Mouse (Mus musculus): ENCODE data around the gene Fkrp. TPM values are rescaled to one million over a fixed set of nuclear protein-coding genes. Genes with fewer than 3 reads are reported as not detected.

The Fkrp gene
- polyA plus RNA-seq, 1 experiment = 7.2 TPM

DNA sequence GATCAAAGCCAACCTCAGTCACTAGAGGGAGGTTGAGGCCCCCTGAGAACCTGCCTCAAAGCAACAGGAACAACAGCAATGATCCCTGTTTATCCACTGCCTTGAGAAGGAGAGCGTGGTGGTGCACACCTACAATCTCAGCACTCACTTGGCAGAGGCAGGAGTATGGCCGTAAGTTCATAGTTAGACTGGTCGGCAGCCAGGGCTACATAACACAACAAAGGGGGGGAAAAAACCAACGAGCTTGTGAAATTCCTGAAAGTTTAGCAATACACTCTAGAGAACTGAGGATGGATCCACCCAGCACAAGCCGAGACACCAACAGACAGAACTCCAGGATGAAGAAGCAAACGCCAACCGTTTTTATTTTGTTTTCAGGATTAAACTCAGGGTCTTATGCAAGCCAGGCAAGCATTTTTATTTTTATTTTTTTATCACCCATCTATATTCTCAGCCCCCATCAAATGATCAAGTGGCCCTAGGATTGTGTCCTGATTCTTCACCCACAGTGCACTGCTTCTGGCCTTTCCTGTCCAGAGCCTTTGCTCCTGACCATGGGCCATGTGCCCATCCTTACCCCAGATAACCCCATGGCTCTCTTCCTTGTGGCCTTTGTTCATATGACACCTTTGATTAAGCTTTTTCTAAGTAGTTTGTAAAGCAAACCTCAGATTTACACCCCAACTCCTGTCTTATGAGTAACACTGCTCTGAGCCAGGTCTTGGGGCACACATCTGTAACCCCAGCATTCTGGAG lies 52.9 kb downstream of the Fkrp start:
- 71% methylated on average over 7 of the region's 7 CpGs for WGBS
- TF ChIP-seq POLR2A (IDR thresholded peaks at IDR 0.05; ENCODE audit: borderline replicate concordance, control insufficient read depth, low read depth, low read length) (no peak), CTCF (IDR thresholded peaks at IDR 0.05; ENCODE audit: control insufficient read depth, insufficient read depth, low read length) (no peak)
- H3K4me1 ChIP-seq (ENCODE audit: control insufficient read depth, insufficient read depth, low read length) = no peaks in the 10 kb centered on the region
- no peak overlapping the region for H3K4me3 ChIP-seq (replicated peaks; ENCODE audit: control insufficient read depth, low read depth, low read length)
- no peak overlapping the region for H3K27ac ChIP-seq (ENCODE audit: control insufficient read depth, insufficient read depth, low read depth, low read length, poor library complexity)

DNA sequence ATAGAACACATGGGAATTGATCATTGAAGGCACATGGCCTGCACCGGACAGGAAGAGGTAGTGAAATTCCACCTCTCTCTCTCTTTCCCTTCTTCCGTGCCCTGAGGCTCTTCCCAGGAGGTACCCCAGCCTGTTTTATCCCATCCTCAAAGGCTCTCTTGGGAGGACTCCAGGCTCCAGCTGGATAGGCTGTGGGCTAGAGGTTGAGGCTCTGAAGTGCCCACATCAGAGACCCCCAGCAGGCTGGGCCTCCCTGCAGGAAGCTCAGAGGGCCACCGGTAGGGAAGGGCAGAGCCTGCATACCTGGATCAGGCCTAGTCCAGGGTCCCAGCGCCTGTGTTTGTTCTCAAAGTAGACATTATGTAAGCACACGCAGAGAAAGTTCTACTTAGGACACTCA lies 54.9 kb downstream of the Fkrp start:
- TF ChIP-seq POLR2A (IDR thresholded peaks at IDR 0.05; ENCODE audit: borderline replicate concordance, control insufficient read depth, low read depth, low read length) = no peak
- Histone ChIP-seq H3K27ac (ENCODE audit: control insufficient read depth, insufficient read depth, low read depth, low read length, poor library complexity) (no peak overlapping the region), H3K4me1 (ENCODE audit: control insufficient read depth, insufficient read depth, low read length) (no peaks in the 10 kb centered on the region), H3K4me3 (replicated peaks; ENCODE audit: control insufficient read depth, low read depth, low read length) (no peak overlapping the region)
- 77% methylated on average over 5 of the region's 5 CpGs for WGBS

DNA sequence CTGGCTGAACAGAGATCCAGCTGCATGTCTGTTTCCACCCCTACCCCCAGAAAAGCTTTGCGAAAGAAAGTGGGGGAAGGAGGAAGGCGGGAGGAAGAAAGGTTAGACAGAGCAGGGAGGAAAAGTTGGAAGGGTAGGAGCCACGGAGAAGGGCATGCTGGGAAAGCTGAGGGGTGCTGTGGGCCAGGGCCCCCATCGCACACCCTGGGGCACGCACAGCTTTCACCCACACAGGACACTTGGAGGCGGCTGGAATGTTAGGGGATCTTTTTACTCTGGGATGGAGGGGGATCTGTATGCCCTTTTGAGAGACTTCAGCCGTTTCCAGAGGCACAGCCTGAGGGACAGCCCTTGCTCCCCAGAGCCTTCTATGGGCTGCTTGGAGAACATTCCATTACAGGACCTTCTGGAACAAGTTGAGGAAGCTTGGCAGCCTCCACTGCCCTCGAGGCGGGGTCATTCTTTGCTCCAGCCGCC lies 55.5 kb downstream of the Fkrp start:
- Histone ChIP-seq H3K4me3 (replicated peaks; ENCODE audit: control insufficient read depth, low read depth, low read length) (no peak overlapping the region), H3K4me1 (ENCODE audit: control insufficient read depth, insufficient read depth, low read length) (no peaks in the 10 kb centered on the region), H3K27ac (ENCODE audit: control insufficient read depth, insufficient read depth, low read depth, low read length, poor library complexity) (no peak overlapping the region)
- TF ChIP-seq POLR2A (IDR thresholded peaks at IDR 0.05; ENCODE audit: borderline replicate concordance, control insufficient read depth, low read depth, low read length) (no peak), CTCF (IDR thresholded peaks at IDR 0.05; ENCODE audit: control insufficient read depth, insufficient read depth, low read length) (no peak)
- WGBS = 62% methylated on average over 10 of the region's 10 CpGs

DNA sequence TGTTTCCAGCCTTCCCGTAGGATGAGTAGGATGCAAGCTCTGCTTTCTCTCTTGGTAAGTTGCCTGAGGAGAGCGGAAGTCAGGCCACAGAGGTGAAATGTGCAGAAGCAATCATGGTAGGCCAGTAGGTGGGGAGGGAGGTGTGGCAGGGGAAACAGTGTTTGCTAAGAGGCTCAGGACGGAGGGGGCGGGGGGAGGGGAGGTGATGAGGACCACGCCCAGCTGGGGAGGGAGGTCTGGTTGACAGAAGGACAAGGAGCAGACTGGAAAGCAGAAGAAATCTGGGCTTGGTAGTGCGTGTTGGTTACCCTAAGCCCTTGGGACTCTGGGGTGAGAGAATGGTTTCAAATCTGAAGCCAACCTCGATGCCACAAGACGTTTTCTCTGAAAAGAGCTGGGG lies 56.2 kb downstream of the Fkrp start:
- 11% methylated on average over 8 of the region's 8 CpGs for WGBS
- Histone ChIP-seq H3K4me3 (replicated peaks; ENCODE audit: control insufficient read depth, low read depth, low read length) (no peak overlapping the region), H3K4me1 (ENCODE audit: control insufficient read depth, insufficient read depth, low read length) (no peaks in the 10 kb centered on the region), H3K27ac (ENCODE audit: control insufficient read depth, insufficient read depth, low read depth, low read length, poor library complexity) (no peak overlapping the region)
- TF ChIP-seq POLR2A (IDR thresholded peaks at IDR 0.05; ENCODE audit: borderline replicate concordance, control insufficient read depth, low read depth, low read length) = no peak
- TF ChIP-seq CTCF (IDR thresholded peaks at IDR 0.05; ENCODE audit: control insufficient read depth, insufficient read depth, low read length) = no peak

Other genes starting within 250 kb of the Fkrp start
- 2.6 and 3.0 TPM in 2 replicates for gene Arhgap35, start 201.7 kb downstream of the Fkrp start, polyA plus RNA-seq (2011; ENCODE audit: insufficient read depth, insufficient read length, low replicate concordance, missing spikeins)
- gene Ceacam15, start 141.0 kb downstream of the Fkrp start, polyA plus RNA-seq (2011; ENCODE audit: insufficient read depth, insufficient read length, low replicate concordance, missing spikeins) = not detected in 2 replicates
- gene Ceacam9, start 94.8 kb downstream of the Fkrp start, polyA plus RNA-seq (2011; ENCODE audit: insufficient read depth, insufficient read length, low replicate concordance, missing spikeins) = not detected in 2 replicates
- 173 and 200 TPM in 2 replicates for gene Ap2s1, start 78.3 kb downstream of the Fkrp start, polyA plus RNA-seq (2011; ENCODE audit: insufficient read depth, insufficient read length, low replicate concordance, missing spikeins)
- gene Slc1a5, start 35.4 kb downstream of the Fkrp start, polyA plus RNA-seq (2011; ENCODE audit: insufficient read depth, insufficient read length, low replicate concordance, missing spikeins) = 186 and 343 TPM in 2 replicates
- gene Strn4, start 843 bp downstream of the Fkrp start, polyA plus RNA-seq (2011; ENCODE audit: insufficient read depth, insufficient read length, low replicate concordance, missing spikeins) = 41.2 and 92.7 TPM in 2 replicates
- gene Prkd2, start 26.2 kb upstream of the Fkrp start, polyA plus RNA-seq (2011; ENCODE audit: insufficient read depth, insufficient read length, low replicate concordance, missing spikeins) = 22.7 and 34.2 TPM in 2 replicates
- 0.54 and 1.7 TPM in 2 replicates for gene Dact3, start 58.6 kb upstream of the Fkrp start, polyA plus RNA-seq (2011; ENCODE audit: insufficient read depth, insufficient read length, low replicate concordance, missing spikeins)
- gene Gng8, start 75.1 kb upstream of the Fkrp start, polyA plus RNA-seq (2011; ENCODE audit: insufficient read depth, insufficient read length, low replicate concordance, missing spikeins) = not detected in 2 replicates
- gene Ptgir, start 89.8 kb upstream of the Fkrp start, polyA plus RNA-seq (2011; ENCODE audit: insufficient read depth, insufficient read length, low replicate concordance, missing spikeins) = 8.3 and 13.0 TPM in 2 replicates
- gene Calm3, start 107.4 kb upstream of the Fkrp start, polyA plus RNA-seq (2011; ENCODE audit: insufficient read depth, insufficient read length, low replicate concordance, missing spikeins) = 307 and 376 TPM in 2 replicates
- not detected in 2 replicates for gene Pnmal2, start 128.0 kb upstream of the Fkrp start, polyA plus RNA-seq (2011; ENCODE audit: insufficient read depth, insufficient read length, low replicate concordance, missing spikeins)
- not detected in 2 replicates for gene Pnmal1, start 142.9 kb upstream of the Fkrp start, polyA plus RNA-seq (2011; ENCODE audit: insufficient read depth, insufficient read length, low replicate concordance, missing spikeins)
- 0.77 and 1.9 TPM in 2 replicates for gene Gm42372, start 166.4 kb upstream of the Fkrp start, polyA plus RNA-seq (2011; ENCODE audit: insufficient read depth, insufficient read length, low replicate concordance, missing spikeins)
- gene Ccdc8, start 176.0 kb upstream of the Fkrp start, polyA plus RNA-seq (2011; ENCODE audit: insufficient read depth, insufficient read length, low replicate concordance, missing spikeins) = 1.4 and 2.5 TPM in 2 replicates
- gene Ppp5c, start 211.2 kb upstream of the Fkrp start, polyA plus RNA-seq (2011; ENCODE audit: insufficient read depth, insufficient read length, low replicate concordance, missing spikeins) = 30.6 and 70.5 TPM in 2 replicates
- gene Hif3a, start 245.7 kb upstream of the Fkrp start, polyA plus RNA-seq (2011; ENCODE audit: insufficient read depth, insufficient read length, low replicate concordance, missing spikeins) = 1.8 and 3.3 TPM in 2 replicates